Mouse (Mus musculus) liver, embryonic 11.5 days (tissue): ENCODE results near the gene Gdf7. TPM values are rescaled to one million over a fixed set of nuclear protein-coding genes. Genes with fewer than 3 reads are reported as not detected.

Experiments
- ATAC-seq: fragments of 200-750 bp; cut with Nextera tagmentation; replicated peaks from 2 replicates; pipeline ENCODE4 v1.8.0; 2017; ENCODE audit warnings: moderate number of reproducible peaks, mild to moderate bottlenecking, moderate TSS enrichment, moderate library complexity; ENCODE audit not compliant: low FRiP score
- DNase-seq: peaks from one replicate; pipeline ENCODE4 v3.0.0-alpha.2; 2017; ENCODE audit warnings: low spot score
- H3K27ac ChIP-seq: fragments of 300-500 bp; sonication (generic); 2 replicates; pipeline ENCODE4 v1.5.1; 2014; ENCODE audit warnings: mild to moderate bottlenecking, low read depth, low read length, control low read depth
- H3K27me3 ChIP-seq: fragments of 300-500 bp; sonication (generic); replicated peaks from 2 replicates; pipeline ENCODE4 v1.6.1; 2014; ENCODE audit warnings: low read length, mixed read lengths; ENCODE audit not compliant: control insufficient read depth, insufficient read depth
- H3K36me3 ChIP-seq: fragments of 300-500 bp; sonication (generic); 2 replicates; pipeline ENCODE4 v1.6.1; 2014; ENCODE audit warnings: mild to moderate bottlenecking, low read length, moderate library complexity, mixed read lengths; ENCODE audit not compliant: control insufficient read depth, insufficient read depth
- H3K4me1 ChIP-seq: fragments of 300-500 bp; sonication (generic); replicated peaks from 2 replicates; pipeline ENCODE4 v1.6.1; 2014; ENCODE audit warnings: low read length, mixed read lengths; ENCODE audit not compliant: control insufficient read depth, insufficient read depth
- H3K4me2 ChIP-seq: fragments of 300-500 bp; sonication (generic); 2 replicates; pipeline ENCODE4 v1.6.1; 2014; ENCODE audit warnings: mild to moderate bottlenecking, control low read depth, moderate library complexity
- H3K4me3 ChIP-seq: fragments of 300-500 bp; sonication (generic); 2 replicates; pipeline ENCODE4 v1.5.1; 2014; ENCODE audit warnings: low read depth, low read length, control low read depth
- H3K9ac ChIP-seq: fragments of 300-500 bp; sonication (generic); 2 replicates; pipeline ENCODE4 v1.6.1; 2014; ENCODE audit warnings: low read depth, low read length, control low read depth
- H3K9me3 ChIP-seq: fragments of 300-500 bp; sonication (generic); 2 replicates; pipeline ENCODE4 v1.6.1; 2016; ENCODE audit warnings: low read length, inconsistent platforms, mixed read lengths; ENCODE audit not compliant: control insufficient read depth
- WGBS: fragments of 180-500 bp; shearing (Covaris S2); extraction: QIAGEN DNeasy Blood & Tissue Kit; methylation state at CpG from one replicate; pipeline ENCODE4 v1.1.7; 2014; 5-methylcytosine and 5-hydroxymethylcytosine counted together
- polyA plus RNA-seq: library from polyadenylated mRNA; unstranded; fragments of >200 nt; fragmentation: Nextera tagmentation; extraction: Ambion mirVana; gene quantifications from 2 replicates; pipeline ENCODE4 v1.2.1, GENCODE M21; 2014

Gdf7 gene
- polyA plus RNA-seq, 1 experiment from 2014 or later, result not detected

DNA sequence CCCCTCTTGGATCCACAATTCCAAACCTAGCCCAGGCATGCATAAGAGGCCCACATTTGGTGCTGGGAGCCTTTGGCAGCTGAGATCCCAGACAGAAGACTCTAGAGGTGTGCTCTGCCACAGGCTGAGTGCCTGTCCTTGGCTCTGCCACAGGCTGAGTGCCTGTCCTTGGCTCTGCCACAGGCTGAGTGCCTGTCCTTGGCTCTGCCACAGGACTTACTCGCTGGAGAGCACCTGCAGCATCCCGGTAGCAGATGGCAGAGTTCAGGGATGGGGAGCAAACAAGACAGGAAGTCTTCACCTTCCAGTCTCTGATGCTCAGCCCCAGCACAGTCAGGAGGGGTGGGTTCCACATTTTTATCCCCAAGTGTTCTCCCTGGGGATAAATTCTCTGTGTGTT is 3.5 kb upstream of the Gdf7 start:
- H3K36me3 ChIP-seq, result no peaks in the 10 kb centered on the region
- no peak overlapping the region for H3K4me3 ChIP-seq
- no peak overlapping the region for H3K27ac ChIP-seq
- WGBS, result 43% methylated on average over 2 of the region's 2 CpGs
- peaks cover 66% of the 10 kb centered on the region for H3K27me3 ChIP-seq
- H3K9ac ChIP-seq, result no peak overlapping the region
- no peak for ATAC-seq
- H3K4me2 ChIP-seq, result no peak overlapping the region
- H3K4me1 ChIP-seq, result no peaks in the 10 kb centered on the region
- no peaks in the 10 kb centered on the region for H3K9me3 ChIP-seq
- DNase-seq, result no peak

DNA sequence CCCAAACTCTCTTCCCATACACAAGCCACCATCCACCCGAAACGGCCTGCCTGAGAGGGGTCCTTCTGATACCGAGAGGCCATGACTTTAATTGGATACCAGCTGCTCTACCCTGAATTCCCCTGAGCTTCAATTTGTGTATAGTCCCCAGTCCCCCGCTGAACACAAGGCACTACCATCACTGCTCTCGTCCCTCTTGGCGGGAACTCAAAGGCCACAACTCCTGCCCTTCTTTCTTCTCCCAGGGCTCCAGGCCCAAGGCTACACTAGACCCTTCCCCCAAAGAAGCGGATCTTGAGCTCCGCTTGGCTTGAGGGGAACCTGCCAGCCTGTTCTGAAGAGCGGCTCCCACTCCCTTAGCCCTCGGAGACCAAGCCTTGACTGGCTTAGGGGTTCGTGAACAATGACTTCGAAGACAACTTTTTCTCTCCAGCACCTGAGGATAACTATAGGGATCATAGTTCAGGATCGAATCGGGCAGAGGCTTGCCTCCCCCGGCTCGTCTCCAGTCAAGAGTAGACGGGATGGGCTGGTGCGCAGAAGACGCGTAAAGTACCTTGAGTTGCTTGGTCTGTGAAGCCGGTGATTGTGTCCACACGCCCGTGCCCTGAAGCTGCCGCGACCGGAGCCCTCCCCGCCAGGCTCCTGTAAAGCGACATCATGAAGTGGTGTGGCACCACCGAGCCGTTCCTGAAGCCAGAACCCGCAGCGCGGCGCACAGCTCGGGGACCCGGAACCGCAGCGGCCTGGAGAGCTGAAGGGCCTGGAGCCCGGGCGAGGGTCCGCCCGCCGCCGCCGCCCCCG is 541 bp downstream of the Gdf7 start:
- Histone ChIP-seq H3K4me3 (peak overlapping the region; percentile 45), H3K4me1 (peaks cover 6% of the 10 kb centered on the region; the same call in 1 of the 2 replicates), H3K27me3 (peaks cover 98% of the 10 kb centered on the region), H3K9ac (no peak overlapping the region), H3K36me3 (no peaks in the 10 kb centered on the region), H3K4me2 (peak overlapping the region; percentile 63), H3K9me3 (no peaks in the 10 kb centered on the region), H3K27ac (no peak overlapping the region)
- peak; percentile 51 for DNase-seq
- 0 out of 2 replicates have a peak, but pooled peaks have one; percentile 8 for ATAC-seq
- 6% methylated on average over 45 of the region's 46 CpGs for WGBS

DNA sequence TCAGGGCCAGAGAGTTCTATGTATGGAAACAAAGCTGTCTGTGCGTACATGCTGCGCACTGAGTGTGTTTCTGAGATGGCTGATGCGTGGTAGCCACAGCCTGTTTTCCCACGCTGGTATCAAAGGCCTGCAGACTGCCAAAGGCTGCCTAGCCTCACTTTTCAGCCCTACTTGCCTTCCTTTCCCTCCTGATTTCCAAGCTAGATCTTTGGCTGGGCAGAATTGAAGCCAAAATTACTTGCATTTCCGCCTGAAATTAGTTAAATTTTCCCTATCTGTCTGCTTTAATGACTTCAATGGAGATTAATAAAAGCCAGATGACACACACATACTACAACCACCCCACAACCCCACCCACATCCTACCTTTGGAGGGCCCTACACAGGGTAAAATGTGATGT is 1.2 kb downstream of the Gdf7 start:
- Histone ChIP-seq H3K9ac (no peak overlapping the region), H3K4me2 (no peak overlapping the region)
- 35% methylated on average over 5 of the region's 5 CpGs for WGBS

DNA sequence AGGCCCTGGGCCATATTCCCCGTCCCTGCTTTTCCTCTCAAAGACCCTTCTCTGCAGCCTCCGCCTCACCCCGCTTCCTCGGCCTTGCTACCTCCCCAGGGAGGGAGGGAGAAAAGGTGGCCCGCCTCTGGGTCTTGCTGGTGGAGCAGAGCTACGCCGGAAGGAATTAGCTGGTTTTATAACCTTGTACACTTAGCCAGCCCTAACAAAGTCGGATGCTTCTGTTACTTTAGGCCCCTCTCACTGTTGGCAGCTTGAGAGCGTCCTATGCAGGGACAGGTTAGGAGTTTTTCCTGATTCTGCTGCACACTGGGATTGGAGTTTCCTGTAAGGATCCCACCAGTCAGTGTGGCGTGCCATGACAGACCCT is 1.7 kb downstream of the Gdf7 start:
- H3K4me2 ChIP-seq, result no peak overlapping the region
- no peak for ATAC-seq

More for the DNA sequence above, 1.2 kb downstream of the Gdf7 start:
- H3K4me1 ChIP-seq, result peaks cover 6% of the 10 kb centered on the region; the same call in 1 of the 2 replicates
- ATAC-seq (no peak), DNase-seq (no peak)
- H3K27me3 ChIP-seq, result peaks cover 96% of the 10 kb centered on the region
- no peaks in the 10 kb centered on the region for H3K36me3 ChIP-seq
- H3K9me3 ChIP-seq, result no peaks in the 10 kb centered on the region
- no peak overlapping the region for H3K27ac ChIP-seq
- no peak overlapping the region for H3K4me3 ChIP-seq

DNA sequence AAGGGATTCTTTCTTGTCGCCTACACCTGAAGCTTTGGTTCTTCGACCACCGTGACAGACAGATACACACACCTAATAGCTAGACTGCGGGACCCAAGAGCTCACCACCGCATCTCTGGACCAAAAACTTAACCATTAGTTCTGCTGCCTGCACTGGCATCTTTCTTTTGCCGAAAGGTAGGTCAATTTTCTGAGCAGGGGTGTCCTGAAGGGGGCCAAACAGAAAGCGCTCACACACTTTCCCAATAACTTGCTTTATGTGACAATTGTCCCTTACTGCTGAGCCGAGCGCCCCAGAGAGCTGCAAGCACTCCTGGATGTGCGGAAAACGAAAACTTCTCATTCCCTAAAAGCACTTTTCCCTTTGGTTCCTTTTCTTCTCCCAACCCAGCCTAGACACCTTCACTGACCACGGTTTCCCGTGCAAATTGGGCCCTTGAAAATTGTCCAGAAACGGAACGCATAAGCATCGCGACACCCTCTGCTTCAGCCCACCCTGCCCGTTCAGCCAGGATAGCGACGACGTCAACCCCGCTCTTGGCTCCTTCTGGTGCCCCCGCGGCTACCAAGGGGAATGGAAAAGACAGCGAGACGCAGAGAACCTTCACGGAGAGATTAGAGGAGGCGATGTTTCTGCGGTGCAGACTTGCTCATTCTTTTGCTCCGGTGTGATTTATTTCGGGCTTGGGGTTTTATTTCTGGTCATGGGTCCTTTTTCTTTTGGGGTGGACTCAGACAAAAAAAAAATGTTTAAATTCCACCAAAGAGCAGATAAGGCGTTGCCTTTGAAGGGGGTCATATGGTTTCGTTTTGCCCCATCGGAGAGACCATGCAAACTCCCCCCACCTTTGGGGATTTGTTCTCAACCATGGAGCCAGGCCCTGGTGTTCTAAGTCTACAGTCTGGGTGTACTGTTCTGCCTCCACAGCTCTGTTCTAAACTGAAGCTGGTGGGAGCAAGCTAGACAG is 2.3 kb downstream of the Gdf7 start:
- H3K9me3 ChIP-seq, result no peaks in the 10 kb centered on the region
- peaks cover 6% of the 10 kb centered on the region; the same call in 1 of the 2 replicates for H3K4me1 ChIP-seq
- no peak overlapping the region for H3K27ac ChIP-seq
- H3K27me3 ChIP-seq, result peaks cover 95% of the 10 kb centered on the region
- H3K4me3 ChIP-seq, result no peak overlapping the region
- H3K36me3 ChIP-seq, result no peaks in the 10 kb centered on the region
- H3K9ac ChIP-seq, result no peak overlapping the region
- WGBS, result 13% methylated on average over 34 of the region's 34 CpGs
- ATAC-seq (no peak), DNase-seq (no peak)
- no peak overlapping the region for H3K4me2 ChIP-seq

More for the DNA sequence above, 1.7 kb downstream of the Gdf7 start:
- Histone ChIP-seq H3K27me3 (peaks cover 96% of the 10 kb centered on the region), H3K36me3 (no peaks in the 10 kb centered on the region), H3K9ac (no peak overlapping the region), H3K27ac (no peak overlapping the region), H3K4me3 (no peak overlapping the region), H3K9me3 (no peaks in the 10 kb centered on the region), H3K4me1 (peaks cover 6% of the 10 kb centered on the region; the same call in 1 of the 2 replicates)
- WGBS, result 29% methylated on average over 10 of the region's 10 CpGs
- no peak for DNase-seq

DNA sequence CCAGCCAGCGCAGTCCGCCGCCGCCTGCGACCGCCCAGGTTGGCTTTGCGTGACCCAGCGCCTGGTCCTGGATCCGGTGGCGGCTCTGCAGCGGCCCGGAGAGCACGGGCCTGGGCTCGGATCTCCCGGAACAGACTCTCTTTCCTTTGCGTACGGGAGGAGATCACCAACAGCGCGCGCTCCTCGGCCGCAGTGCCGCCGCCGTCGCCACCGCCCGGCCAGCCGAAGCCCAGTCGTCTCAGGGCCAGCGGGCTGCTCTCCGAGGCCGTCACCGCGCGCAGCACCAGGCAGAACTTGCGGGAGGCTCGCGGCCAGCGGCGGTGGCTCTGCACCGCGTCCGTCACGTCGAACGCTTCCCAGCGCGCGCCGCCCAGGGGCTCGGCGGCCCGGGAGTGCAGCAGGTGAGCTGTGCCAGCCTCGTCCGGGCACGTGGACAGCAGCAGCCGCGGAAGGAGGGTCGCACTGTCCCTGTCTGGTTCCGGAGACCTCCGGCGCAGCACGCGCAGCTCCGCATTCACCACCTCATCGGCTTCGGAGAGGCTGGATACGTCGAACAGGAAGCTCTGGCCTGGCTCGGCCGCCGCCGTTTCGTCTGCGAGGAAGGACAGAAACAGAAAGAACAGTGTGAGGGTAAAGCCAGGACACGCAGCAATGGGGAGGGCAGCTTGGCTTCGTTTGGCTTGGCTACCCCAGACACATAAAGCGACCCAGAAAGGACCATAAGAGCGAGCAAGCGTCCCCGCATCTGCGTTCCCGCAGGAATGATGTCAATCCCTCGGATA is 3.2 kb downstream of the Gdf7 start:
- DNase-seq, result no peak

DNA sequence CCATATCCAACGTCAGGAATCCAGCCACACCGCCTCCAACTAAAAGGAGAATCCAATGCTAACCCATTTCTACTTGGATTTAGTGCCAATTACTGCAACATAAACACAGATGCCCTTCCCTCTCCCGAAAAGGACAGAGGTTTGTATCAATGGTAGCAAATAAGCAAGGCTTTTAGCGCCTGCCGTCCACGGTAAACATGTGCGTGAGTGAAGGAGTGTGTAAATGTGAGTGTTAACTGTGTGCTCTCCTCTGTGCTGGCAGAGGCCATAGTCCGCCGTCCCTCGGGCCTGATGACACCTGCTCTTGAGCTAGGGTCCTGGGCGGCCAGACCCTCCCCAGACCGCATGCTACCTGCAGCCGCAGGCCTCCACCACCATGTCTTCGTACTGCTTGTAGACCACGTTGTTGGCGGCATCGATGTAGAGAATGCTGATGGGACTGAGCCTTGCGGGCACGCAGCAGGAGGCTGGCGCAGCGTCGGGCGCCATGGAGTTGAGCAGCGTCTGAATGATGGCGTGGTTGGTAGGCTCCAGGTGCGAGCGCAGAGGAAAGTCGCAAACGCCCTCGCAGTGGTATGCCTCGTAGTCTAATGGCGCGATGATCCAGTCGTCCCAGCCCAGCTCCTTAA is 4.1 kb downstream of the Gdf7 start:
- Histone ChIP-seq H3K9ac (no peak overlapping the region), H3K4me3 (peak overlapping the region; percentile 40), H3K4me1 (peaks cover 6% of the 10 kb centered on the region; the same call in 1 of the 2 replicates), H3K36me3 (no peaks in the 10 kb centered on the region), H3K27me3 (peaks cover 82% of the 10 kb centered on the region), H3K4me2 (peak overlapping the region; percentile 50), H3K9me3 (no peaks in the 10 kb centered on the region), H3K27ac (no peak overlapping the region)
- ATAC-seq, result no peak
- WGBS, result 11% methylated on average over 34 of the region's 34 CpGs
- DNase-seq, result no peak

More for the DNA sequence above, 3.2 kb downstream of the Gdf7 start:
- Histone ChIP-seq H3K27me3 (peaks cover 91% of the 10 kb centered on the region), H3K36me3 (no peaks in the 10 kb centered on the region), H3K27ac (no peak overlapping the region), H3K4me3 (peak overlapping the region; percentile 40), H3K4me1 (peaks cover 6% of the 10 kb centered on the region; the same call in 1 of the 2 replicates), H3K9ac (no peak overlapping the region), H3K9me3 (no peaks in the 10 kb centered on the region), H3K4me2 (peak overlapping the region; percentile 50)
- 4% methylated on average over 84 of the region's 85 CpGs for WGBS
- no peak for ATAC-seq

DNA sequence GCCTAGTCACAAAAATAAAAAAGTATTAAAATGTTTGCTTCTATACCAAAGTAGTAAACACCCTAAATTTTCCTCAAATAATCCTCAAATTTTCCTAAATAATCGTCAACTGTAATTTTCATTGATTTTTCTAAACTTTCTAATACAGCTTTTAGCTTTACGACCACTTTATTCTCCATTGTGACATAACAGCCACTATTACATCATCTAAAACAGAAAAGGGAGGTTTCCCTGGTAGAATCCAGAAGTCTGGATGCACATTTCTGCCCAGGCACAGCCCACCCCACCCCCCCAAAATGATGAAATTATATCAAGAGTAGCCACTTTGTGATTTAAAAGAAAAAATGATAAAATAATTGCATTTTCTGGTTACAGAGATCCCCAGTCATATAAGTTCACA is 5.6 kb downstream of the Gdf7 start:
- DNase-seq (no peak), ATAC-seq (no peak)
- no peak overlapping the region for H3K4me3 ChIP-seq
- WGBS, result 69% methylated on average over 2 of the region's 2 CpGs
- H3K9me3 ChIP-seq, result no peaks in the 10 kb centered on the region
- H3K4me1 ChIP-seq, result peaks cover 6% of the 10 kb centered on the region; the same call in 1 of the 2 replicates
- no peak overlapping the region for H3K9ac ChIP-seq
- H3K27ac ChIP-seq, result no peak overlapping the region
- H3K27me3 ChIP-seq, result peaks cover 67% of the 10 kb centered on the region
- no peak overlapping the region for H3K4me2 ChIP-seq
- H3K36me3 ChIP-seq, result no peaks in the 10 kb centered on the region
